Mouse (Mus musculus) R1 (cell line): ENCODE measurements at regions not wholly inside any gene's neighbourhood (a gene's known extent, or its start where the extent isn't known, plus 50 kb on each side); places are given as distances from the start of the nearest gene placed in this dataset.
"Not testable (repeated sequence)": the region's sequence is repeated elsewhere in the genome, so short reads cannot be mapped to it uniquely, and the experiment has no call there.

ENCODE experiments used
- DNase-seq: peaks from one replicate; pipeline ENCODE4 v3.0.0-alpha.2; 2018; ENCODE audit warnings: low read depth, low spot score

DNA sequence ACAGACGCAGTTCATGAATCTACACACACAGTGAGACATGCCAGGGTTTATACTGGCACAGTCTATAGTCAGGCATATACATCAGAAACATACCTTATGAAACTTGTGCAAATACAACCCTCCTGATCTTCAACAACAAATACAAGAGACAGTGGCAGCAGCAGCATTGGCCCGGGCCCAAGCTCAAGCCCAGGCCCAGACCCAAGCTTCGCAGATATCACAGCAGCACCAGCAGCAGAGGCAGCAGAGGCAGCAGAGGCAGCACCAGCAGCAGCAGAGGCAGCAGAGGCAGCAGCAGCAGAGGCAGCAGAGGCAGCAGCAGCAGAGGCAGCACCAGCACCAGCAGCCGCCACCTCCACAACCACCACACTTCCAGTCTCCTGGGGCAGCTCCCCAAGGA is 80.0 kb downstream of the Samd9l start:
- no peak for DNase-seq

DNA sequence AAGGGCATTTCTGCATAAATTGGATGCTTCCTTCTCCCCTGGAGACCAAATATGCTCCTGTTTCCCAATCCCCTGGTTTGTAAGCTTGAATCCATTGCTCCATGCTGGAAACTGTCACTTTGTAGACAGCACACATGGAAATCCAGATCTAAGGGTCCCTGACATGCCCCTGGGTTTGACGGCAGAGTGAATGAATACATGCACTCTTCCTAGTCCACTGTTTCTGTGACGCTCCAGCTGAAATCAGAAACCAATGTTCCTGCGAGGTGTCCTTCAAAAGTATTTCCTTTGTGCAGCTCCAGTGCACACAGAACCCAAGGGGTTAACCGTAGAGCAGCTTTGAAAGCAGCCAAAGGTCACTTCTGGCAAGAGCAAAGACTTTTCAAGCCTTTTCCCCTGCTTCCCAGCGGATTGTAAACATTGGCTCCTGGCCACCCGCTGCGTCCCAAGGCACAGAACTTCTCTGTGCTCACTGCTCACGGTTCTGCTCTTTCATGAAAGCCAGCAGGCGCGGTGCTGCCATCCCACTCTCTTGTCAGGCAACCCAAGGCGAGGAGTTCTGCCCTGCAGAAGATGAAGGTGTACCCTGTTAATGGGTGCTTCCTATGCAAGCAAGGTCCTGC is 91.7 kb downstream of the Samd9l start:
- DNase-seq, result peak; percentile 86

DNA sequence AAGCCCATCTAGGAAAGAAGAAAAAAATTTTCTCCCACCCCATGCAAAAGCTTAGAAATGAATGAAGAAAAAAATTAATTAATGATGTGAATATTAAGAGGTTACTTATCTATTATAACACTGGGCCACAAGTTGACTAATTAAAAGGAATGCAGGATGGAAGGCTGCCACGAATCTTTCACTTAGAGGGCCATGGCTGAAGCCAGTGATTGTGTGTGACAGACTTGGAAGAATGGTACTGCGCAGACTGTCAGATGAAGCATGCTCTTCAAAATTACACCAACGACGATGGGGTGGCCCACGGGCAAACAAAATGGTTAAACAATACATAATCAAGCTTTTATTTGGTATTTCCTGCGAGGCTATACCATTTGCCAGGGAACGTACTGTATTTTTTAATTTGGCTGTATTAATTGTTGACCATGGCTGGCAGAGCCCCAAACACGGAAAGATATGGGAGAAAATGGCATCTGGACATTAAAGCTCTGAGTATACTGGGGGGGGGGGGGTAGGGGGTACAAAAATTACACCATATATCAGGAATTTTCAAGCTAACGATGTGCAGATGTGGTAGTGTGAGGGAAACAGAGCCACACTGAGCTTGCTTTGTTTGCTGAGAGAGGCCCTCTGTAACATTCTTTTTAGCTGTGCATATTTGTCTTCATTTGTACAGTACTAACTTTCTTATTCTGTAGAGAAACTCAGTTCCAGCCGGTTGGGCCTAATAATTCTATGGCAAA is 94.3 kb downstream of the Samd9l start:
- DNase-seq, result not testable (repeated sequence)

DNA sequence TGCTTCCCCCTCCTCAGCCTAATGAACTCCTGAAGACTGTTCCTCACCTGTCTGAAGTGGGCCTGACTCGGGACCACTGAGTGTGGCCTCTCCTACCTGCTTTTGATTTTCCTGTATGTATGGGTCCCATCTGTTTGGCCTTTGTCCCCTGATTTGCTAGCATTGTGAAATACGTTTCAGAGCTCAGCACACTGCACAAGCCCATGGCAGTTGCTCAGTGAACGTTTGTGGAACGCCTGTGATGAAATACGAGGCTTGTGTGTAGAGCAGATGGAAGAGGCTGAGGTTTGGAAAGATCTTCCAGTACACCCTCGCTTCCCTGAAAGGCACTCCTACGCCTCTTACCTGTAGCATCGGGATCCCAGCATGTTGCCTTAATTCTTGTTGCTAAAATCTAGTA is 106.1 kb downstream of the Samd9l start:
- not testable (repeated sequence) for DNase-seq

DNA sequence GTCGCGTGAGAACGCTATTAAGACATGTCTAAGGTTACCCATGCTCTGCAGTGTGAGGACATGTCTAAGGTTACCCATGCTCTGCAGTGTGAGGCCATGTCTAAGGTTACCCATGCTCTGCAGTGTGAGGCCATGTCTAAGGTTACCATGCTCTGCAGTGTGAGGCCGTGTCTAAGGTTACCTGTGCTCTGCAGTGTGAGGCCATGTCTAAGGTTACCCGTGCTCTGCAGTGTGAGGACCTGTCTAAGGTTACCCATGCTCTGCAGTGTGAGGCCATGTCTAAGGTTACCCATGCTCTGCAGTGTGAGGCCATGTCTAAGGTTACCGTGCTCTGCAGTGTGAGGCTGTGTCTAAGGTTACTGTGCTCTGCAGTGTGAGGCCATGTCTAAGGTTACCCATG is 107.4 kb downstream of the Samd9l start:
- not testable (repeated sequence) for DNase-seq

DNA sequence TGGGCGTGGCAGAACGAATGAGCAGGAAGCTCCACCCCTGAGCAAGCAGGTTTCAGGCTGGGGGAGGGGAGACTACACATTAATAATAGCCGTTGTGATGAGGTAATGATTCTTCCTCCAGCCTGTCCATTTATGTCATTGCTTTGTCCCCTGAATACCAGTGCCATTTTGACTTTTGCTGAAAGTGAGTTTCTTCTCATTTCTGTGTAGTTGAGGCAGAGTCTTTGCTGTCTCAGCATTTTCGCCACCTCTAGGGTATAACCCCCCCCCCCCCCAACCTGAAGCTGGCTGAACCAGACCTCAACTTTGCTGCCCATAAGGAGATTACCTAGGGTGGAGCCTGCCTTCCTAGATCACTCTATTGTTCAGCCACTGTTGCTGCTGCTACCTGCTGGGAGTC is 130.6 kb downstream of the Samd9l start:
- peak; percentile 90 for DNase-seq

DNA sequence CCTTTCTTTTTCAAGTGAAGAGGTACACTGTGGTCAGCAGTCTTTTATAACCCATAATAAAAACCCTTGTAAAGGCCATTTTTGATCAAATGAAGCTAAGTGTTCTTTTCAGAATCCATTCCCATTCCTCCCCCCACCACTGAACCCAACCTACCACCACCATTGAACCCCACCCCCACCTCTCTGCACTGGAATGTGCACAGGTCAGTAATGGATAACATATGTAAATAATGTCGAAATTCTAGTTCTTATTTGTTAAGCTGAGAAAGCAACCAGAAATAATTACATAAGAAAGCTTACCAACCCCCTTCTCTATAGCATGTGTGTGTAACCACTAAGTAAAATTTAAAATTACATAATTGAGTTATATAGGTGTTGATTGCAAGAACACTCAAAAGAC is 133.9 kb downstream of the Samd9l start:
- DNase-seq, result not testable (repeated sequence)
